Comparison of ENCODE assay signal across 16 mouse cellular contexts in the genomic region with DNA sequence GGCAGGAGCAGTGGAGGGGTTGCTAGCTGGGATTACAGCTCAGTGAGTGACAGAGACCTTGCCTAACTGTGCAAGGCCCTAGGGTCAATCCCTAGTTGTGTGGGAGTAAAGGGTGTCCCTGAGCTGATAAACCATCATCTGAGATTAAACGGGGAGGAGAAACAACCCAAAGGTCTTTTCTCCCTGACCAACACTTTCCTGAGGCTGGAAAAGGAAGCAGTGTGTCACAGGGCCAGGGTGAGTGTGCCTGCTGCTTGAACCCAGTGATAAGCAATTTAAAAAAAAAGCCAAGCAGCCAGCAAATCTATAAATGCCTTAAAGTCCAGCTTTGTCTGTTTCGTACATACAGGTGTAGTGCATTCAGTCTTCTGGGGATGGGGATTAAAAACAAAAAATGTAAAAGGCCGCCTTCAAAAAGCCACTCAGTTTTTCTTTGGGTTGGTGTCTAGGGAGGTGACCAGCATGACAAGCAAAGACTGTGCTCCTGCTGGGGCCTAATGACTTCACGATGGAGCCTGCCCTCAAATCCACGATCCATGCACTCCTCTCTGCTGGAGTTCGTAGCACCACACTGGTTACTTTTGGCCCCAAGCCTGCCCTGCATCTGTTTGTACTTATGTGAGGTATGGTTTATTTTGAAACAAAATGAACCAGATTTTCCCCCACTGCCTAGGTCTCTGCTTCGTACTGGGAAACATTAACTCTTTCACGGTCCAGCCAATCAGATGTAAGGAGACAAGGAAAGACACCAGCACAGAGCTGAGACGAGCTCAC. TPM values are rescaled to one million over a fixed set of nuclear protein-coding genes. Genes with fewer than 3 reads are reported as not detected.
DNase-seq lines count a peak whose midpoint lies in the region; ATAC-seq and TF ChIP-seq lines count a peak whose summit lies in the region.
"Had no signal": no experiment of that assay in that cellular context is flagged by ENCODE, and none has a peak within 500 bp of the region (broad histone marks: within the 10 kb centered on the region; RNA-seq: fewer than 3 reads in every experiment).

No protein-coding gene starts in this region.

- no peak for DNase-seq in heart, embryonic 10.5 days (ENCODE audit: low spot score)
- DNase-seq in heart, adult 2 months: no peak
- peak; percentile 51 for DNase-seq in NIH3T3 (ENCODE audit: low read depth)
- DNase-seq in frontal cortex, postnatal 10 days (ENCODE audit: low spot score in 2 of 2): no peak
- DNase-seq in layer of hippocampus, adult 8-10 months (ENCODE audit: low spot score in 2 of 2): no peak
- no peak for DNase-seq in thymus, postnatal 36 days
- DNase-seq: cerebellum, adult 9-10 months; layer of hippocampus, adult 9-11 months; left cerebral cortex, postnatal 4 days; lung, postnatal 14 days had no signal

- peaks cover 28% of the 10 kb centered on the region for H3K4me1 ChIP-seq in heart, embryonic 10.5 days
- H3K4me1 ChIP-seq in heart, adult 2 months (ENCODE audit: control insufficient read depth, insufficient read depth, low read length): no peaks in the 10 kb centered on the region
- H3K4me1 ChIP-seq in embryonic facial prominence, embryonic 12.5 days: peaks cover 43% of the 10 kb centered on the region
- peaks cover 69% of the 10 kb centered on the region for H3K4me1 ChIP-seq in limb, embryonic 13.5 days

- no peak for TF ChIP-seq CTCF in heart, adult 2 months (IDR thresholded peaks at IDR 0.05)

- no peaks in the 10 kb centered on the region for H3K27me3 ChIP-seq in heart, embryonic 10.5 days (ENCODE audit: insufficient read depth, poor library complexity, severe bottlenecking)
- no peaks in the 10 kb centered on the region for H3K27me3 ChIP-seq in heart, adult 2 months (ENCODE audit: control insufficient read depth, insufficient read depth, low read length)
- no peaks in the 10 kb centered on the region for H3K27me3 ChIP-seq in embryonic facial prominence, embryonic 12.5 days
- no peaks in the 10 kb centered on the region for H3K27me3 ChIP-seq in limb, embryonic 13.5 days
- H3K27me3 ChIP-seq: kidney, embryonic 15.5 days had no signal

- intact Hi-C loops in heart, adult 2 months (cut with DNase I): no loop called here

- TF ChIP-seq EP300 in heart, adult 2 months (IDR thresholded peaks at IDR 0.05; ENCODE audit: insufficient read depth, low read depth, low read length): no peak

- peaks cover 3% of the 10 kb centered on the region; the same call in 1 of the 2 replicates for H3K36me3 ChIP-seq in heart, embryonic 10.5 days
- H3K36me3 ChIP-seq in heart, adult 2 months (ENCODE audit: control insufficient read depth, insufficient read depth, low read length): no peaks in the 10 kb centered on the region
- 0 out of 2 replicates have a peak, but pooled peaks cover 6% of the 10 kb centered on the region for H3K36me3 ChIP-seq in embryonic facial prominence, embryonic 12.5 days
- peaks cover 16% of the 10 kb centered on the region for H3K36me3 ChIP-seq in limb, embryonic 13.5 days
- H3K36me3 ChIP-seq: kidney, embryonic 15.5 days had no signal

- 30% methylated on average over 9 of the region's 9 CpGs for WGBS in heart, embryonic 10.5 days
- 56% methylated on average over 9 of the region's 9 CpGs for WGBS in heart, adult 2 months
- WGBS in embryonic facial prominence, embryonic 12.5 days: 22% methylated on average over 9 of the region's 9 CpGs
- 20% methylated on average over 9 of the region's 9 CpGs for WGBS in limb, embryonic 13.5 days

- no peak for TF ChIP-seq POLR2A in heart, adult 2 months (IDR thresholded peaks at IDR 0.05; ENCODE audit: insufficient read depth, low read depth, low read length)

- H3K27ac ChIP-seq in heart, embryonic 10.5 days: 0 out of 2 replicates have a peak overlapping the region, but pooled peaks have one; percentile 36
- no peak overlapping the region for H3K27ac ChIP-seq in heart, adult 2 months
- H3K27ac ChIP-seq in embryonic facial prominence, embryonic 12.5 days: 0 out of 2 replicates have a peak overlapping the region, but pooled peaks have one; percentile 1
- peak overlapping the region; percentile 78; the same call in 1 of the 2 replicates for H3K27ac ChIP-seq in limb, embryonic 13.5 days
- H3K27ac ChIP-seq: hindbrain, embryonic 14.5 days; kidney, embryonic 15.5 days had no signal

- no peaks in the 10 kb centered on the region for H3K9me3 ChIP-seq in heart, embryonic 10.5 days
- no peaks in the 10 kb centered on the region for H3K9me3 ChIP-seq in embryonic facial prominence, embryonic 12.5 days
- no peaks in the 10 kb centered on the region for H3K9me3 ChIP-seq in limb, embryonic 13.5 days
- H3K9me3 ChIP-seq: kidney, embryonic 15.5 days had no signal

- H3K79me2 ChIP-seq in heart, adult 2 months (replicated peaks; ENCODE audit: control insufficient read depth, insufficient read depth, low read length): no peaks in the 10 kb centered on the region

- no peak for ATAC-seq in embryonic facial prominence, embryonic 12.5 days (ENCODE audit: insufficient number of reproducible peaks, insufficient read depth, low FRiP score, low TSS enrichment)
- ATAC-seq in limb, embryonic 13.5 days (ENCODE audit: low FRiP score, low read depth): peak; percentile 73
- ATAC-seq: activated CD4-positive, CD25-positive, alpha-beta regulatory T cell, adult 4 months; midbrain, embryonic 16.5 days had no signal

- H3K4me3 ChIP-seq in heart, embryonic 10.5 days: no peak overlapping the region
- H3K4me3 ChIP-seq in heart, adult 2 months: no peak overlapping the region
- H3K4me3 ChIP-seq in embryonic facial prominence, embryonic 12.5 days: no peak overlapping the region
- no peak overlapping the region for H3K4me3 ChIP-seq in limb, embryonic 13.5 days
- H3K4me3 ChIP-seq: kidney, embryonic 15.5 days had no signal

- H3K4me2 ChIP-seq in embryonic facial prominence, embryonic 12.5 days (replicated peaks): no peak overlapping the region
- no peak overlapping the region for H3K4me2 ChIP-seq in limb, embryonic 13.5 days (replicated peaks)
- H3K4me2 ChIP-seq: hindbrain, embryonic 14.5 days; kidney, embryonic 15.5 days had no signal

- no peak overlapping the region for H3K9ac ChIP-seq in heart, adult 2 months (ENCODE audit: low read depth, low read length)
- no peak overlapping the region for H3K9ac ChIP-seq in embryonic facial prominence, embryonic 12.5 days
- H3K9ac ChIP-seq in limb, embryonic 13.5 days: no peak overlapping the region
- H3K9ac ChIP-seq: hindbrain, embryonic 14.5 days; kidney, embryonic 15.5 days had no signal

RNA-seq across cellular contexts. Expression of a gene that starts 35.3 kb away (rescaled TPM):
- 24.7 and 38.7 TPM in 2 replicates for polyA plus RNA-seq in heart, embryonic 10.5 days (2016; fragmentation: Nextera tagmentation; extraction: Ambion mirVana)
- total RNA-seq in heart, adult 2 months (2021): 10 to 100 TPM in 1 of 2 experiments, 1 to 10 TPM in 1; 8.0 to 10.7 TPM
- 15.8 and 21.1 TPM in 2 replicates for polyA plus RNA-seq in heart, adult 2 months (2012; rRNA removed)
- polyA plus RNA-seq in embryonic facial prominence, embryonic 12.5 days (2016; fragmentation: Nextera tagmentation; extraction: Ambion mirVana): 194 and 195 TPM in 2 replicates
- polyA plus RNA-seq in limb, embryonic 13.5 days (2015; fragmentation: Nextera tagmentation; extraction: Ambion mirVana): 231 and 236 TPM in 2 replicates
- total RNA-seq in layer of hippocampus, adult 8-10 months (2022): 10 to 100 TPM; 19.0 to 22.7 (median 22.1) TPM
- polyA plus RNA-seq: activated CD4-positive, CD25-positive, alpha-beta regulatory T cell, adult 4 months had no signal
